Mouse (Mus musculus) liver, embryonic 12.5 days (tissue): ENCODE results near the gene Tmprss13. TPM values are rescaled to one million over a fixed set of nuclear protein-coding genes. Genes with fewer than 3 reads are reported as not detected.

ENCODE experiments used
- ATAC-seq: fragments of 200-750 bp; cut with Nextera tagmentation; 2 replicates; pipeline ENCODE4 v1.8.0; 2017; ENCODE audit warnings: moderate number of reproducible peaks, mild to moderate bottlenecking, moderate library complexity
- H3K27ac ChIP-seq: fragments of 300-500 bp; sonication (generic); 2 replicates; pipeline ENCODE4 v1.5.1; 2016; ENCODE audit warnings: mild to moderate bottlenecking
- H3K27me3 ChIP-seq: fragments of 300-500 bp; sonication (generic); replicated peaks from 2 replicates; pipeline ENCODE4 v1.6.1; 2016; ENCODE audit warnings: mild to moderate bottlenecking, moderate library complexity
- H3K36me3 ChIP-seq: fragments of 300-500 bp; sonication (generic); 2 replicates; pipeline ENCODE4 v1.6.1; 2016; ENCODE audit warnings: mild to moderate bottlenecking, moderate library complexity
- H3K4me1 ChIP-seq: fragments of 300-500 bp; sonication (generic); 2 replicates; pipeline ENCODE4 v1.6.1; 2016
- H3K4me2 ChIP-seq: fragments of 300-500 bp; sonication (generic); 2 replicates; pipeline ENCODE4 v1.6.1; 2016; ENCODE audit warnings: mild to moderate bottlenecking, moderate library complexity
- H3K4me3 ChIP-seq: fragments of 300-500 bp; sonication (generic); 2 replicates; pipeline ENCODE4 v1.5.1; 2016; ENCODE audit warnings: mild to moderate bottlenecking, moderate library complexity
- H3K9ac ChIP-seq: fragments of 300-500 bp; sonication (generic); 2 replicates; pipeline ENCODE4 v1.6.1; 2016; ENCODE audit warnings: mild to moderate bottlenecking, moderate library complexity
- H3K9me3 ChIP-seq: fragments of 300-500 bp; sonication (generic); replicated peaks from 2 replicates; pipeline ENCODE4 v1.6.1; 2016; ENCODE audit warnings: mild to moderate bottlenecking, moderate library complexity
- WGBS: fragments of 180-500 bp; shearing (Covaris S2); methylation state at CpG from one replicate; pipeline ENCODE4 v1.1.7; 2016; ENCODE audit not compliant: insufficient replicate concordance; 5-methylcytosine and 5-hydroxymethylcytosine counted together
- polyA plus RNA-seq: library from polyadenylated mRNA; unstranded; fragments of >200 nt; fragmentation: Nextera tagmentation; extraction: Ambion mirVana; gene quantifications from 2 replicates; pipeline ENCODE4 v1.2.1, GENCODE M21; 2016

Tmprss13 gene
- polyA plus RNA-seq, 1 experiment from 2014 or later = not detected

DNA sequence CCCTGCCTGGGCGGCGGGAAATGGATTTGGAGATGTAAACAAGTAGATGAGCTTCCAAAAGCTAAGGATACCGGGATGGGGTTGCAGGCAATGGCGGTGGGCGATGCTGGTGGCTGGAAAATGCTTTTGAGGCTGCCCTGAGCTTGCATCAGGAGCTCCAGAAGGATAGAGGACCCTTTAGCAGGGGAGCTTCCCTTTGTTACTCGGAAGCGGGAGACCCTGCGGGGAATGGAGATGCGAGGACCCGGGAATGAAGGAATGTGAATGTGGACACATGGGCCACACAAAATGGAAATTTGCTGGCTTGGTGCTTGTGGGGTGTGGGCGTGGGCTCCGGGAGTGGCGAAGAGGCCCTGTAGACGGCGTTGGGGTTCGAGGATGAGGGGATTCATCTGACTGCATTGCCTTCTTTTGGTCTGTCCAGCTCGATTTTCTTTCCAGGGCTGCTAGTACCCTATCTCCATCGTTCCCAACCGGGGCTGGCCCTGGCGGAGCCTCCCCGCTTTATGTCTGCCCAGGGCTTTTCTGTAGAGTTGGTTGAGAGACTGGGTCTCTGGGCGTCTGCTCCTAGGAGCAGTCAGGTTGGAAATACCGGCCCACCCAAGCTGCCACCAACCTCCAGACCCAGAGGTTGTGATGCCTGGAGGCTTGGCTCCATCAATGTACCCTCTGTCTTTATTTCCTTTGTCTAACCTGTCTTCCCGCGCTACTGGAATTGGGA lies 51.9 kb downstream of the Tmprss13 start:
- no peaks in the 10 kb centered on the region for H3K9me3 ChIP-seq
- H3K4me1 ChIP-seq = no peaks in the 10 kb centered on the region
- H3K27me3 ChIP-seq = peaks cover 59% of the 10 kb centered on the region
- peak overlapping the region; percentile 46 for H3K4me3 ChIP-seq
- H3K4me2 ChIP-seq = peak overlapping the region; percentile 58
- H3K9ac ChIP-seq = no peak overlapping the region
- 10% methylated on average over 25 of the region's 25 CpGs for WGBS
- no peaks in the 10 kb centered on the region for H3K36me3 ChIP-seq
- no peak overlapping the region for H3K27ac ChIP-seq
- ATAC-seq = no peak

DNA sequence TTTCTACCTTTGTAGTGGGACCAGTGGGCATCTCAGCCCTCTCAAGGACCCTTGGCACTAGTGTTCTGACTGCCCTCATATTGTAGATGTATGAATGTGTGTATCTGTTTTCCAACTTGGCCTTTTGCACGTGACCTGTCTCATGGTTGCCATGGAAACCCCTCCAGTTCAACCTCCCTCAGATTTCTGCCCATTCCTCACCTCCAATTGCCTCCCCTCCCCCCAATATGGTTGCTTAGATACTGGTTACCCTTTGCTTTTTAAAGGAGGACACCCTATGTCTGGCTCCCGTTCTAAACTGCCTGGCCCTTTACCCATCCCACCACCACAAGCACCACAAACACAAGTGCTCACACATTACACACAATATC lies 52.4 kb downstream of the Tmprss13 start:
- H3K9me3 ChIP-seq = no peaks in the 10 kb centered on the region
- H3K36me3 ChIP-seq = no peaks in the 10 kb centered on the region
- WGBS = 53% methylated on average over 2 of the region's 2 CpGs
- H3K4me1 ChIP-seq = no peaks in the 10 kb centered on the region
- H3K4me2 ChIP-seq = no peak overlapping the region; the same call in 1 of the 2 replicates
- no peak overlapping the region for H3K4me3 ChIP-seq
- ATAC-seq = no peak
- peaks cover 59% of the 10 kb centered on the region for H3K27me3 ChIP-seq
- H3K27ac ChIP-seq = no peak overlapping the region
- no peak overlapping the region for H3K9ac ChIP-seq

GRCm38 (mm10) chr9:45373896-45374295 lies 55.0 kb downstream of the Tmprss13 start:
- Histone ChIP-seq H3K27ac (no peak overlapping the region), H3K4me1 (no peaks in the 10 kb centered on the region), H3K36me3 (no peaks in the 10 kb centered on the region), H3K4me2 (no peak overlapping the region), H3K9me3 (no peaks in the 10 kb centered on the region), H3K9ac (no peak overlapping the region), H3K27me3 (peaks cover 37% of the 10 kb centered on the region), H3K4me3 (no peak overlapping the region)
- 40% methylated on average over 3 of the region's 3 CpGs for WGBS
- no peak for ATAC-seq

- Histone ChIP-seq H3K27me3 (peaks cover 25% of the 10 kb centered on the region), H3K9me3 (no peaks in the 10 kb centered on the region), H3K36me3 (no peaks in the 10 kb centered on the region), H3K27ac (no peak overlapping the region), H3K9ac (no peak overlapping the region), H3K4me3 (no peak overlapping the region), H3K4me2 (no peak overlapping the region), H3K4me1 (no peaks in the 10 kb centered on the region)
- no peak for ATAC-seq
- 60% methylated on average over 6 of the region's 6 CpGs for WGBS
These were observed 56.1 kb downstream of the Tmprss13 start for GRCm38 (mm10) chr9:45374988-45375502.

GRCm38 (mm10) chr9:45376427-45376826 lies 57.5 kb downstream of the Tmprss13 start:
- Histone ChIP-seq H3K4me2 (no peak overlapping the region), H3K4me1 (no peaks in the 10 kb centered on the region), H3K9me3 (no peaks in the 10 kb centered on the region), H3K4me3 (no peak overlapping the region), H3K27me3 (peaks cover 11% of the 10 kb centered on the region), H3K36me3 (no peaks in the 10 kb centered on the region), H3K27ac (no peak overlapping the region), H3K9ac (no peak overlapping the region)
- ATAC-seq = no peak
- WGBS = 50% methylated on average over 4 of the region's 4 CpGs

DNA sequence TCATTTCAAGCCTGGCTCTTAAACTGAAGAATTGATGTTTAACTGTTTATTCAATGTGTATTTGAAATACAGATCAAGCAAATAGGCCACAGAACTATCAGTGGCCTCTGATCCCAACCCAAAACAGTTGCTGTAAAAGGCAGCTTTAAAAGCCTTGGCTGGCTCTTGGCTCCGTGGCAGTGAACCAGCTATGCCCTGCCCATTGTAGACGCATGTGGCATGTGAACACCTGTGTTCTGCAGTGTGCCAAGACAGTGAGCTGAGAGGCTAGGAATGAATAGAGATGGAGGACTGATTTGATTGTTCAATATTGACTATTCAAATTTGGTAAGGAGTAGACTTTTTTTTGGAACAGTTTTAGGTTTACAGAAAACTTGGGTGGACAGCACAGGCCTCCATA lies 58.0 kb downstream of the Tmprss13 start:
- H3K9me3 ChIP-seq = no peaks in the 10 kb centered on the region
- H3K27me3 ChIP-seq = peaks cover 7% of the 10 kb centered on the region; the same call in 1 of the 2 replicates
- no peak overlapping the region for H3K27ac ChIP-seq
- 61% methylated on average over 2 of the region's 2 CpGs for WGBS
- no peaks in the 10 kb centered on the region for H3K36me3 ChIP-seq
- H3K4me2 ChIP-seq = no peak overlapping the region
- no peak overlapping the region for H3K9ac ChIP-seq
- no peak for ATAC-seq
- H3K4me3 ChIP-seq = no peak overlapping the region
- no peaks in the 10 kb centered on the region for H3K4me1 ChIP-seq

- Histone ChIP-seq H3K9ac (no peak overlapping the region), H3K27me3 (no peaks in the 10 kb centered on the region), H3K36me3 (no peaks in the 10 kb centered on the region), H3K27ac (no peak overlapping the region), H3K4me3 (no peak overlapping the region), H3K9me3 (no peaks in the 10 kb centered on the region), H3K4me1 (no peaks in the 10 kb centered on the region), H3K4me2 (no peak overlapping the region)
- no peak for ATAC-seq
- 50% methylated on average over 10 of the region's 10 CpGs for WGBS
These were observed 61.7 kb downstream of the Tmprss13 start for GRCm38 (mm10) chr9:45380411-45381251.

DNA sequence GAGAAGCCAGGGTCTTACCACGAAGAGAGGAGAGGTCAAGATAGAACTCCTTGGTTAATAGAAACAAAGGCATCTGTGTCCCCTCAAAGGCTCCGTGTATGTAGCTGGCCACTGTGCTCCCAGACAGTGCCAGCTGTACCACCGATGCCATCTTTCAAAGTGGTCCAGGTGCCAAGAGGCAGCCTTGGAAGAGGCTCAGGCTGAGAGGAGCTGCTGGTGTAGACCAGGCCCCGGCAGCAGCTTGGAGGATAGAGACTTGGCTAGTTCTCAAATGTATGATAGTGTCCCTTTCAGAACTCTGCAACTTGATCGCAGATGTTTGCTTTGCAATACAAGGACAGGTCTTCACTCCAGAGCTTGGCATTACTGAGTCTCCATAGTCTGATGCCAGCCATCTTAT lies 63.4 kb downstream of the Tmprss13 start:
- 52% methylated on average over 5 of the region's 5 CpGs for WGBS
- ATAC-seq = no peak
- no peaks in the 10 kb centered on the region for H3K4me1 ChIP-seq

DNA sequence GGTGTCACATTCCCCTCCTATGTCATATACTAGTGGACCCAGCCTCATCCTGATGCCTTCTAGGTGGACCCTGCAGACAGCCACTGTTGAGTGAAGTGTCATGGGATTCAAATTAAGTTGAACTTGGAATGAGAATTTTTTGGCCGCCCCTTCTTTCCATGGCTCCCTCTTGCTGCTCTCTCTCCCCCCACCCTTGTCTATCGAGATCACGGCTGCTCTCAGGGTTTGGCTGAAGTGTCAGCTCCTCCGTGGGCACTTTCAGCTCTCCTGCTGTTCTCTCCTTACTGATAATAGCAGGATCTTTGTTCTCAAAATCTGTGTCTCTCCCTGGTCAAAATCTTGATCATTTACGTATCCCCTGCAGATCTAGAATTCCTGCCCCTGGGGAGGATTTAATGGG lies 63.9 kb downstream of the Tmprss13 start:
- no peaks in the 10 kb centered on the region for H3K36me3 ChIP-seq
- ATAC-seq = no peak
- no peak overlapping the region for H3K4me2 ChIP-seq
- no peaks in the 10 kb centered on the region for H3K9me3 ChIP-seq
- no peaks in the 10 kb centered on the region for H3K4me1 ChIP-seq
- no peak overlapping the region for H3K9ac ChIP-seq
- no peak overlapping the region for H3K4me3 ChIP-seq
- WGBS = 57% methylated on average over 5 of the region's 5 CpGs
- H3K27me3 ChIP-seq = no peaks in the 10 kb centered on the region
- H3K27ac ChIP-seq = no peak overlapping the region

More for the DNA sequence above, 63.4 kb downstream of the Tmprss13 start:
- no peak overlapping the region for H3K4me3 ChIP-seq
- no peaks in the 10 kb centered on the region for H3K9me3 ChIP-seq
- H3K27ac ChIP-seq = no peak overlapping the region
- no peak overlapping the region for H3K4me2 ChIP-seq
- no peaks in the 10 kb centered on the region for H3K36me3 ChIP-seq
- no peak overlapping the region for H3K9ac ChIP-seq
- no peaks in the 10 kb centered on the region for H3K27me3 ChIP-seq

DNA sequence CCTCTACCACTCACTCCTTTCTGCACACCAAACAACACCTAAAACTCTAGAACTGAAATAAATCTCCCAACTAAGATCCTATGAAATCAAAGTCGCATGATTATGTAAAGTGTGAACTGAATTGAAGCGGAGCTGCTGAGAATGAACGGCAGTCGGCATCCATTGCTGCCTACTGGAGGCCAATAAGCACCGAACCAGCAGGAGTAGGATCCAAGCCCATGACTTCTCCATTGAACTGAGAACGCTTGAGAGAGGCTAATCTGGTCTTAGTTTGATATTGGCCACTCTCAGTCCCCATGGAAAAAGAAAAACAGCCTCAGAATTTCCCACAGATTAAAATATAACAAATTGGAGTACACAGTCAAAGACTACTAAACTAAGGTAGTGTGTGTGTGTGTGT lies 65.0 kb downstream of the Tmprss13 start:
- H3K27ac ChIP-seq = no peak overlapping the region
- H3K27me3 ChIP-seq = no peaks in the 10 kb centered on the region
- no peaks in the 10 kb centered on the region for H3K9me3 ChIP-seq
- no peaks in the 10 kb centered on the region for H3K4me1 ChIP-seq
- no peak overlapping the region for H3K4me3 ChIP-seq
- WGBS = 81% methylated on average over 6 of the region's 6 CpGs
- H3K9ac ChIP-seq = no peak overlapping the region
- no peak for ATAC-seq
- H3K36me3 ChIP-seq = no peaks in the 10 kb centered on the region
- H3K4me2 ChIP-seq = no peak overlapping the region

- 26% methylated on average over 5 of the region's 5 CpGs for WGBS
- Histone ChIP-seq H3K4me3 (no peak overlapping the region), H3K9ac (no peak overlapping the region)
These were observed 67.8 kb downstream of the Tmprss13 start for GRCm38 (mm10) chr9:45386698-45387097.

GRCm38 (mm10) chr9:45388385-45388994 lies 69.6 kb downstream of the Tmprss13 start:
- H3K9ac ChIP-seq = no peak overlapping the region
- no peaks in the 10 kb centered on the region for H3K9me3 ChIP-seq
- no peak overlapping the region for H3K4me3 ChIP-seq
- no peaks in the 10 kb centered on the region for H3K27me3 ChIP-seq
- 34% methylated on average over 12 of the region's 12 CpGs for WGBS
- H3K36me3 ChIP-seq = no peaks in the 10 kb centered on the region
- H3K27ac ChIP-seq = no peak overlapping the region
- no peaks in the 10 kb centered on the region for H3K4me1 ChIP-seq
- H3K4me2 ChIP-seq = no peak overlapping the region
- no peak for ATAC-seq

More at GRCm38 (mm10) chr9:45386698-45387097, 67.8 kb downstream of the Tmprss13 start:
- ATAC-seq = no peak
- H3K27ac ChIP-seq = no peak overlapping the region
- no peaks in the 10 kb centered on the region for H3K9me3 ChIP-seq
- H3K27me3 ChIP-seq = no peaks in the 10 kb centered on the region
- no peaks in the 10 kb centered on the region for H3K4me1 ChIP-seq
- H3K4me2 ChIP-seq = no peak overlapping the region
- no peaks in the 10 kb centered on the region for H3K36me3 ChIP-seq
